Mouse (Mus musculus) midbrain, embryonic 12.5 days (tissue): ENCODE data around the gene Map3k12. TPM values are rescaled to one million over a fixed set of nuclear protein-coding genes. Genes with fewer than 3 reads are reported as not detected.

Experiments
- ATAC-seq: fragments of 200-750 bp; cut with Nextera tagmentation; 2 replicates; pipeline ENCODE4 v1.8.0; 2017; ENCODE audit warnings: low read depth, moderate TSS enrichment, moderate library complexity; ENCODE audit not compliant: low FRiP score
- H3K27ac ChIP-seq: fragments of 300-500 bp; sonication (generic); replicated peaks from 2 replicates; pipeline ENCODE4 v1.5.1; 2016; ENCODE audit warnings: mild to moderate bottlenecking
- H3K27me3 ChIP-seq: fragments of 300-500 bp; sonication (generic); 2 replicates; pipeline ENCODE4 v1.6.1; 2016; ENCODE audit warnings: mild to moderate bottlenecking
- H3K36me3 ChIP-seq: fragments of 300-500 bp; sonication (generic); 2 replicates; pipeline ENCODE4 v1.6.1; 2016
- H3K4me1 ChIP-seq: fragments of 300-500 bp; sonication (generic); 2 replicates; pipeline ENCODE4 v1.6.1; 2016
- H3K4me2 ChIP-seq: fragments of 300-500 bp; sonication (generic); replicated peaks from 2 replicates; pipeline ENCODE4 v1.6.1; 2016; ENCODE audit warnings: mild to moderate bottlenecking, moderate library complexity
- H3K4me3 ChIP-seq: fragments of 300-500 bp; sonication (generic); 2 replicates; pipeline ENCODE4 v1.5.1; 2016; ENCODE audit warnings: mild to moderate bottlenecking
- H3K9ac ChIP-seq: fragments of 300-500 bp; sonication (generic); replicated peaks from 2 replicates; pipeline ENCODE4 v1.6.1; 2016; ENCODE audit warnings: mild to moderate bottlenecking, moderate library complexity
- H3K9me3 ChIP-seq: fragments of 300-500 bp; sonication (generic); 2 replicates; pipeline ENCODE4 v1.6.1; 2016; ENCODE audit warnings: mild to moderate bottlenecking
- WGBS: fragments of 180-500 bp; shearing (Covaris S2); methylation state at CpG from one replicate; pipeline ENCODE4 v1.1.7; 2016; 5-methylcytosine and 5-hydroxymethylcytosine counted together
- polyA plus RNA-seq: library from polyadenylated mRNA; unstranded; fragments of >200 nt; fragmentation: Nextera tagmentation; extraction: Ambion mirVana; gene quantifications from 2 replicates; pipeline ENCODE4 v1.2.1, GENCODE M21; 2016

Gene Map3k12
- polyA plus RNA-seq, 1 experiment from 2014 or later = 46.1 TPM

- Histone ChIP-seq H3K4me3 (no peak overlapping the region), H3K9ac (no peak overlapping the region), H3K4me2 (no peak overlapping the region), H3K4me1 (no peaks in the 10 kb centered on the region), H3K9me3 (no peaks in the 10 kb centered on the region), H3K36me3 (peaks cover 93% of the 10 kb centered on the region), H3K27me3 (no peaks in the 10 kb centered on the region), H3K27ac (0 out of 2 replicates have a peak overlapping the region, but pooled peaks have one; percentile 30)
- WGBS = 94% methylated on average over 6 of the region's 6 CpGs
- no peak for ATAC-seq
These were observed 17.0 kb downstream of the Map3k12 start for GRCm38 (mm10) chr15:102499851-102500250.

- H3K9ac ChIP-seq = no peak overlapping the region
- 0 out of 2 replicates have a peak overlapping the region, but pooled peaks have one; percentile 30 for H3K27ac ChIP-seq
- H3K4me2 ChIP-seq = no peak overlapping the region
- no peak for ATAC-seq
- H3K36me3 ChIP-seq = peaks cover 93% of the 10 kb centered on the region
- no peaks in the 10 kb centered on the region for H3K27me3 ChIP-seq
- H3K9me3 ChIP-seq = no peaks in the 10 kb centered on the region
- WGBS = 80% methylated on average over 3 of the region's 3 CpGs
- no peak overlapping the region for H3K4me3 ChIP-seq
- no peaks in the 10 kb centered on the region for H3K4me1 ChIP-seq
These were observed 17.5 kb downstream of the Map3k12 start for GRCm38 (mm10) chr15:102499370-102499769.

- Histone ChIP-seq H3K4me2 (no peak overlapping the region), H3K27ac (no peak overlapping the region), H3K4me1 (no peaks in the 10 kb centered on the region), H3K9me3 (no peaks in the 10 kb centered on the region), H3K36me3 (peaks cover 93% of the 10 kb centered on the region), H3K4me3 (no peak overlapping the region), H3K9ac (no peak overlapping the region), H3K27me3 (no peaks in the 10 kb centered on the region)
- WGBS = 89% methylated on average over 3 of the region's 3 CpGs
- ATAC-seq = no peak
These were observed 18.5 kb downstream of the Map3k12 start for GRCm38 (mm10) chr15:102498322-102498721.

- peaks cover 85% of the 10 kb centered on the region for H3K36me3 ChIP-seq
- no peaks in the 10 kb centered on the region for H3K4me1 ChIP-seq
- 92% methylated on average over 1 of the region's 1 CpGs for WGBS
- no peak overlapping the region for H3K27ac ChIP-seq
- H3K9me3 ChIP-seq = no peaks in the 10 kb centered on the region
- no peak overlapping the region for H3K4me2 ChIP-seq
- no peak for ATAC-seq
- no peak overlapping the region for H3K9ac ChIP-seq
- no peak overlapping the region for H3K4me3 ChIP-seq
- H3K27me3 ChIP-seq = no peaks in the 10 kb centered on the region
These were observed 29.2 kb downstream of the Map3k12 start for GRCm38 (mm10) chr15:102487664-102488063.

GRCm38 (mm10) chr15:102485853-102486252 lies 31.0 kb downstream of the Map3k12 start:
- no peak overlapping the region for H3K27ac ChIP-seq
- H3K27me3 ChIP-seq = no peaks in the 10 kb centered on the region
- no peak for ATAC-seq
- H3K4me3 ChIP-seq = no peak overlapping the region
- no peak overlapping the region for H3K4me2 ChIP-seq
- no peaks in the 10 kb centered on the region for H3K4me1 ChIP-seq
- 95% methylated on average over 12 of the region's 12 CpGs for WGBS
- peaks cover 86% of the 10 kb centered on the region for H3K36me3 ChIP-seq
- H3K9me3 ChIP-seq = no peaks in the 10 kb centered on the region
- H3K9ac ChIP-seq = no peak overlapping the region

- H3K27ac ChIP-seq = no peak overlapping the region
- no peak overlapping the region for H3K4me3 ChIP-seq
- no peaks in the 10 kb centered on the region for H3K4me1 ChIP-seq
- no peaks in the 10 kb centered on the region for H3K9me3 ChIP-seq
- WGBS = 88% methylated on average over 3 of the region's 3 CpGs
- H3K27me3 ChIP-seq = no peaks in the 10 kb centered on the region
- no peak for ATAC-seq
- peaks cover 82% of the 10 kb centered on the region for H3K36me3 ChIP-seq
- no peak overlapping the region for H3K4me2 ChIP-seq
- no peak overlapping the region for H3K9ac ChIP-seq
These were observed 33.7 kb downstream of the Map3k12 start for GRCm38 (mm10) chr15:102483136-102483535.

GRCm38 (mm10) chr15:102474520-102474919 lies 42.3 kb downstream of the Map3k12 start:
- Histone ChIP-seq H3K27me3 (no peaks in the 10 kb centered on the region), H3K4me1 (peaks cover 16% of the 10 kb centered on the region), H3K36me3 (peaks cover 60% of the 10 kb centered on the region), H3K4me3 (no peak overlapping the region), H3K27ac (no peak overlapping the region), H3K4me2 (no peak overlapping the region), H3K9ac (no peak overlapping the region), H3K9me3 (no peaks in the 10 kb centered on the region)
- 93% methylated on average over 2 of the region's 2 CpGs for WGBS
- no peak for ATAC-seq

GRCm38 (mm10) chr15:102473246-102473645 lies 43.6 kb downstream of the Map3k12 start:
- Histone ChIP-seq H3K36me3 (peaks cover 48% of the 10 kb centered on the region), H3K4me2 (no peak overlapping the region), H3K9ac (no peak overlapping the region), H3K27ac (no peak overlapping the region), H3K9me3 (0 out of 2 replicates have a peak, but pooled peaks cover 3% of the 10 kb centered on the region), H3K27me3 (no peaks in the 10 kb centered on the region), H3K4me3 (no peak overlapping the region), H3K4me1 (peaks cover 16% of the 10 kb centered on the region)
- ATAC-seq = no peak
- WGBS = 61% methylated on average over 2 of the region's 2 CpGs

- Histone ChIP-seq H3K27ac (no peak overlapping the region), H3K4me3 (peak overlapping the region; percentile 74), H3K36me3 (peaks cover 34% of the 10 kb centered on the region), H3K27me3 (no peaks in the 10 kb centered on the region), H3K4me1 (peaks cover 16% of the 10 kb centered on the region), H3K9ac (peak overlapping the region; percentile 94), H3K9me3 (0 out of 2 replicates have a peak, but pooled peaks cover 3% of the 10 kb centered on the region), H3K4me2 (peak overlapping the region; percentile 62)
- no peak for ATAC-seq
These were observed 45.1 kb downstream of the Map3k12 start for GRCm38 (mm10) chr15:102471727-102472126.

GRCm38 (mm10) chr15:102471295-102471645 lies 45.6 kb downstream of the Map3k12 start:
- Histone ChIP-seq H3K4me1 (peaks cover 16% of the 10 kb centered on the region), H3K27me3 (no peaks in the 10 kb centered on the region), H3K9me3 (0 out of 2 replicates have a peak, but pooled peaks cover 3% of the 10 kb centered on the region), H3K4me2 (peak overlapping the region; percentile 62), H3K4me3 (peak overlapping the region; percentile 74), H3K36me3 (peaks cover 29% of the 10 kb centered on the region), H3K27ac (peak overlapping the region; percentile 96), H3K9ac (peak overlapping the region; percentile 94)
- no peak; the same call in 1 of the 2 replicates for ATAC-seq
- 0% methylated on average over 10 of the region's 10 CpGs for WGBS

GRCm38 (mm10) chr15:102470605-102471294 lies 46.1 kb downstream of the Map3k12 start:
- Histone ChIP-seq H3K27me3 (no peaks in the 10 kb centered on the region), H3K36me3 (peaks cover 24% of the 10 kb centered on the region), H3K4me3 (peak overlapping the region; percentile 74), H3K4me1 (peaks cover 16% of the 10 kb centered on the region), H3K9ac (peak overlapping the region; percentile 94), H3K9me3 (0 out of 2 replicates have a peak, but pooled peaks cover 3% of the 10 kb centered on the region), H3K4me2 (peak overlapping the region; percentile 62), H3K27ac (peak overlapping the region; percentile 96)
- peak; percentile 64 for ATAC-seq
- under 1% methylated on average over 43 of the region's 67 CpGs for WGBS

- 0 out of 2 replicates have a peak, but pooled peaks cover 3% of the 10 kb centered on the region for H3K9me3 ChIP-seq
- H3K9ac ChIP-seq = peak within 1 kb of the TSS; percentile 94
- peak within 1 kb of the TSS; percentile 96 for H3K27ac ChIP-seq
- H3K4me3 ChIP-seq = peak within 1 kb of the TSS; percentile 74
- WGBS = under 1% methylated on average over 34 of the region's 40 CpGs
- ATAC-seq = peak; percentile 99
- peak within 1 kb of the TSS; percentile 62 for H3K4me2 ChIP-seq
- peaks cover 16% of the 10 kb centered on the region for H3K4me1 ChIP-seq
- peaks cover 18% of the 10 kb centered on the region for H3K36me3 ChIP-seq
- H3K27me3 ChIP-seq = no peaks in the 10 kb centered on the region
These were observed 46.7 kb downstream of the Map3k12 start, which contains the start of gene Pcbp2 for GRCm38 (mm10) chr15:102470183-102470604. Gene Pcbp2 (plus strand): TSS chr15:102470539.
